Mouse (Mus musculus) heart, adult 9 months (tissue): ENCODE measurements at regions not wholly inside any gene's neighbourhood (a gene's known extent, or its start where the extent isn't known, plus 50 kb on each side); places are given as distances from the start of the nearest gene placed in this dataset.

Experiments used
- DNase-seq, 2 experiments: peaks; one replicate each; pipeline ENCODE4 v3.0.0; 2022; ENCODE audit warnings: low spot score in 2 of 2

GRCm38 (mm10) chr3:137795754-137796315 is 68.5 kb upstream of the H2afz start:
- no peak for DNase-seq

DNA sequence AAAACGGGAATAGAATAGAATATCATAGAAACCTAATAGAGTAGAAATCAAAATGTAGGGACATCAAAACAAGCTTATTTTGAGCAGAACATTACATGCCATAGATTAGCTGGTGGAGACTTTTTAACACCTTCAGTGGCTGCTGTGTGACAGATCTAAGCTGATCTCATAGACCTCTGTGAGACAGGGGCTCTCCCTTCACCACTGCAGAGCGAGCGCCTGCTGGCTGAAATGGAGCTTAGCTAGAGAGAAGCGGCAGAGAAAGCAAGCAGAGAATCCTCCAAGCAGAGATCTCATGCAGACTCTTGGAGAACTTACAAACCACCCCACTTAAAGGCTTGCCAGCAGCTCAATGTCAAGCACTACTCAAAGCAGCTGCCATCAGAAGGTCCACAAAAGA is 65.5 kb upstream of the H2afz start:
- no peak for DNase-seq

GRCm38 (mm10) chr3:137801402-137802020 is 62.8 kb upstream of the H2afz start:
- no peak for DNase-seq

DNA sequence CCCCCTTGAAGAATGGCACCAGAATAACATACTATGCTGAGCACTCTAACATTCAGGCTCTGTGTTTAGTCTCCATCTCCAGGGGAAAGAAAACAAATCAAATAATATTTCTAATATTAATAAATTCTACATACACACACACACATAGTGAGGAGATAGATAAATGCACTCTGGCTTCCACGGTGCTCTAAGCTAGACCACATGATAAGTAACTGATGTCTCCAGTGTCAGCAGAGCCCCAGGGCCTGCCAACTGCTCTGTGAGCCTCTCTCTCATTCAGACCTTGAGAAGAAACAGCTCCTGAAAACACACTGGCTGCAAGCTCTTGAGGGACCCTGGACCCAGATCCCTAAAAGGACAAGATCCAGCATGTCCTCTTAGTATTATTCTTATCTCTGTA is 56.9 kb upstream of the H2afz start:
- no peak for DNase-seq

- no peak for DNase-seq
These were observed 56.2 kb upstream of the H2afz start for GRCm38 (mm10) chr3:137807913-137808684.

DNA sequence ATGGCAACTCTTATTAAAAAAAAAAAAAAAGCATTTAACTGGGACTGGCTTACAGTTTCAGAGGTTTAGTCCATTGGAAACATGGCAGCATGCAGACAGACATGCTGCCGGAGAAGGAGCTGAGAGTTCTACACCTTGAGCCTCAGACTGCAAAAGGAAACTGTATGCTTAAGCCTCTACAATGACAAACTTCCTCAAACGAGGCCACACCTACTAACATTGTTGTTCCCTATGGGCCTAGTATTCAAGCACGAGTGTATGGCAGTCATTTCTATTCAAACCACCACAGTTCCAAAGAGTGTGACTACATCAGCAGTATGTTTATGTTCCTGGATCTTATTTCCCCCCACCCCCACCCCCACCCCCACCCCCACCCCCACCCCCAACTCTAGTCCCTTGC is 54.2 kb upstream of the H2afz start:
- DNase-seq: no peak
